Mouse (Mus musculus) midbrain, embryonic 11.5 days (tissue): ENCODE results near the gene Camta2. TPM values are rescaled to one million over a fixed set of nuclear protein-coding genes. Genes with fewer than 3 reads are reported as not detected.

Experiments
- ATAC-seq: fragments of 200-750 bp; cut with Nextera tagmentation; 2 replicates; pipeline ENCODE4 v1.8.0; 2017; ENCODE audit warnings: moderate TSS enrichment, moderate library complexity; ENCODE audit not compliant: low FRiP score
- DNase-seq: peaks from one replicate; pipeline ENCODE4 v3.0.0; 2015; ENCODE audit warnings: low spot score; ENCODE audit errors: missing footprints
- H3K27ac ChIP-seq: fragments of 300-500 bp; sonication (generic); 2 replicates; pipeline ENCODE4 v1.5.1; 2014; ENCODE audit warnings: low read depth, low read length
- H3K27me3 ChIP-seq: fragments of 300-500 bp; sonication (generic); 2 replicates; pipeline ENCODE4 v1.6.1; 2014; ENCODE audit warnings: mild to moderate bottlenecking, low read length, moderate library complexity, mixed read lengths; ENCODE audit not compliant: control insufficient read depth, insufficient read depth
- H3K36me3 ChIP-seq: fragments of 300-500 bp; sonication (generic); 2 replicates; pipeline ENCODE4 v1.6.1; 2014; ENCODE audit warnings: mild to moderate bottlenecking, low read length, moderate library complexity, mixed read lengths; ENCODE audit not compliant: control insufficient read depth, insufficient read depth
- H3K4me1 ChIP-seq: fragments of 300-500 bp; sonication (generic); 2 replicates; pipeline ENCODE4 v1.6.1; 2014; ENCODE audit warnings: low read length; ENCODE audit not compliant: control insufficient read depth, insufficient read depth
- H3K4me2 ChIP-seq: fragments of 300-500 bp; sonication (generic); 2 replicates; pipeline ENCODE4 v1.6.1; 2014; ENCODE audit warnings: mild to moderate bottlenecking, moderate library complexity
- H3K4me3 ChIP-seq: fragments of 300-500 bp; sonication (generic); 2 replicates; pipeline ENCODE4 v1.5.1; 2014; ENCODE audit warnings: low read depth, low read length
- H3K9ac ChIP-seq: fragments of 300-500 bp; sonication (generic); 2 replicates; pipeline ENCODE4 v1.6.1; 2014; ENCODE audit warnings: low read length
- H3K9me3 ChIP-seq: fragments of 300-500 bp; sonication (generic); 2 replicates; pipeline ENCODE4 v1.6.1; 2016; ENCODE audit warnings: low read length; ENCODE audit not compliant: control insufficient read depth
- WGBS: fragments of 180-500 bp; shearing (Covaris S2); extraction: QIAGEN DNeasy Blood & Tissue Kit; methylation state at CpG from one replicate; pipeline ENCODE4 v1.1.7; 2014; 5-methylcytosine and 5-hydroxymethylcytosine counted together
- microRNA-seq: library from miRNA; unstranded; fragments of <30 nt; microRNA quantifications from one replicate; pipeline ENCODE4, GENCODE M21; 2017
- polyA plus RNA-seq: library from polyadenylated mRNA; unstranded; fragments of >200 nt; fragmentation: Nextera tagmentation; extraction: Ambion mirVana; gene quantifications from 2 replicates; pipeline ENCODE4 v1.2.1, GENCODE M21; 2014

Camta2 gene
- polyA plus RNA-seq, 1 experiment from 2014 or later: 6.7 TPM

DNA sequence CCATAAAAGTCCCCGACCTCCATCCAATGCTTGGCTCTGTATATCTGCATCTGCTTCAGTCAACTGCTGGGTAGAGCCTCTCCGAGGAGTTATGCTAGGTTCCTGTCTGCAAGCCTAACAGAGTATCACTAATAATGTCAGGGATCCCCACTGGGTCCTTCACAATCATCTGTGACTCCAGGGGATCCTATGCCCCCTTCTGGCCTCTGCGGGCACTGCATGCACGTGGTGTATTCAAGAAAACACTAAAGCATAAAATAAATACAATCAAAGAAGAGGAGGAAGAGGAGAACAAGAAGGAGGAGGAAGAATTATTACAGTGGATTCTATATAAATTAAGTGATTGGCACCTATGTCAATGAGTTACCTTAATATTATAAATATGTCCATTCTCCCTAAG, 62.4 kb downstream of the Camta2 start:
- H3K4me3 ChIP-seq: no peak overlapping the region
- no peaks in the 10 kb centered on the region for H3K9me3 ChIP-seq
- ATAC-seq: no peak
- H3K27ac ChIP-seq: no peak overlapping the region
- no peaks in the 10 kb centered on the region for H3K27me3 ChIP-seq
- no peaks in the 10 kb centered on the region for H3K36me3 ChIP-seq
- H3K9ac ChIP-seq: no peak overlapping the region
- peak; percentile 94 for DNase-seq
- H3K4me1 ChIP-seq: no peaks in the 10 kb centered on the region
- 49% methylated on average over 4 of the region's 4 CpGs for WGBS
- H3K4me2 ChIP-seq: no peak overlapping the region

- Histone ChIP-seq H3K27ac (no peak overlapping the region), H3K36me3 (no peaks in the 10 kb centered on the region), H3K4me1 (no peaks in the 10 kb centered on the region), H3K27me3 (no peaks in the 10 kb centered on the region), H3K9ac (no peak overlapping the region), H3K4me2 (no peak overlapping the region), H3K9me3 (no peaks in the 10 kb centered on the region), H3K4me3 (no peak overlapping the region)
- ATAC-seq (no peak), DNase-seq (no peak)
- 88% methylated on average over 10 of the region's 10 CpGs for WGBS
These were observed 64.7 kb downstream of the Camta2 start for GRCm38 (mm10) chr11:70623053-70623742.

GRCm38 (mm10) chr11:70621972-70622814, 65.7 kb downstream of the Camta2 start:
- ATAC-seq: no peak
- H3K9me3 ChIP-seq: no peaks in the 10 kb centered on the region
- WGBS: 43% methylated on average over 7 of the region's 7 CpGs

More at GRCm38 (mm10) chr11:70621972-70622814, 65.7 kb downstream of the Camta2 start:
- Histone ChIP-seq H3K27me3 (no peaks in the 10 kb centered on the region), H3K4me1 (no peaks in the 10 kb centered on the region), H3K4me2 (no peak overlapping the region), H3K4me3 (no peak overlapping the region), H3K9ac (no peak overlapping the region), H3K27ac (no peak overlapping the region), H3K36me3 (no peaks in the 10 kb centered on the region)
- no peak for DNase-seq

Small RNA genes lying within 50 kb of the gene (microRNA-seq; reads per million reads assigned to microRNA genes)
- gene Mir6925: not detected

Other genes starting within 250 kb of the Camta2 start
- 37.7 and 42.1 TPM in 2 replicates for gene Med11, start 236.2 kb downstream of the Camta2 start, polyA plus RNA-seq
- 0.18 and 0.26 TPM in 2 replicates for gene Zmynd15, start 228.7 kb downstream of the Camta2 start, polyA plus RNA-seq
- gene Cxcl16, start 228.1 kb downstream of the Camta2 start, polyA plus RNA-seq: 0.50 and 0.82 TPM in 2 replicates
- not detected in 2 replicates for gene Tm4sf5, start 182.9 kb downstream of the Camta2 start, polyA plus RNA-seq
- gene Vmo1, start 173.5 kb downstream of the Camta2 start, polyA plus RNA-seq: 0.42 TPM in 1 of 2 replicates, not detected in the other
- 0.18 and 0.22 TPM in 2 replicates for gene Gltpd2, start 168.9 kb downstream of the Camta2 start, polyA plus RNA-seq
- gene Psmb6, start 162.7 kb downstream of the Camta2 start, polyA plus RNA-seq: 826 and 909 TPM in 2 replicates
- gene Gm40193, start 155.2 kb downstream of the Camta2 start, polyA plus RNA-seq: not detected in 2 replicates
- 3.5 and 4.0 TPM in 2 replicates for gene Pld2, start 148.0 kb downstream of the Camta2 start, polyA plus RNA-seq
- 12.3 and 12.9 TPM in 2 replicates for gene Mink1, start 125.2 kb downstream of the Camta2 start, polyA plus RNA-seq
- gene 4930544D05Rik, start 72.3 kb downstream of the Camta2 start, polyA plus RNA-seq: not detected in 2 replicates
- not detected in 2 replicates for gene Chrne, start 68.9 kb downstream of the Camta2 start, polyA plus RNA-seq
- 0.61 and 0.81 TPM in 2 replicates for gene Gp1ba, start 49.0 kb downstream of the Camta2 start, polyA plus RNA-seq
- 87.0 and 87.9 TPM in 2 replicates for gene Rnf167, start 40.9 kb downstream of the Camta2 start, polyA plus RNA-seq
- gene Slc25a11, start 40.6 kb downstream of the Camta2 start, polyA plus RNA-seq: 134 and 142 TPM in 2 replicates
- 1,303 and 1,326 TPM in 2 replicates for gene Pfn1, start 33.5 kb downstream of the Camta2 start, polyA plus RNA-seq
- gene Eno3, start 30.9 kb downstream of the Camta2 start, polyA plus RNA-seq: 13.8 and 14.3 TPM in 2 replicates
- gene Spag7, start 18.7 kb downstream of the Camta2 start, polyA plus RNA-seq: 138 and 139 TPM in 2 replicates
- gene Inca1, start 12.1 kb upstream of the Camta2 start, polyA plus RNA-seq: 1.3 TPM in 2 replicates
- gene Kif1c, start 12.4 kb upstream of the Camta2 start, polyA plus RNA-seq: 6.1 and 7.1 TPM in 2 replicates
- 10.2 and 11.0 TPM in 2 replicates for gene Zfp3, start 76.1 kb upstream of the Camta2 start, polyA plus RNA-seq
- gene Scimp, start 124.5 kb upstream of the Camta2 start, polyA plus RNA-seq: not detected in 2 replicates
- 41.7 and 44.2 TPM in 2 replicates for gene Rabep1, start 156.7 kb upstream of the Camta2 start, polyA plus RNA-seq